Mouse (Mus musculus) ES-Bruce4 (cell line): ENCODE measurements around the gene Castor2.

Experiments used
- CTCF ChIP-seq: IDR thresholded peaks from one replicate; pipeline ENCODE4 v1.8.1; 2011; ENCODE audit warnings: low read depth, low read length
- POLR2A ChIP-seq: IDR thresholded peaks from one replicate; pipeline ENCODE4 v1.8.1; 2011; ENCODE audit warnings: low read length; ENCODE audit not compliant: insufficient read depth

DNA sequence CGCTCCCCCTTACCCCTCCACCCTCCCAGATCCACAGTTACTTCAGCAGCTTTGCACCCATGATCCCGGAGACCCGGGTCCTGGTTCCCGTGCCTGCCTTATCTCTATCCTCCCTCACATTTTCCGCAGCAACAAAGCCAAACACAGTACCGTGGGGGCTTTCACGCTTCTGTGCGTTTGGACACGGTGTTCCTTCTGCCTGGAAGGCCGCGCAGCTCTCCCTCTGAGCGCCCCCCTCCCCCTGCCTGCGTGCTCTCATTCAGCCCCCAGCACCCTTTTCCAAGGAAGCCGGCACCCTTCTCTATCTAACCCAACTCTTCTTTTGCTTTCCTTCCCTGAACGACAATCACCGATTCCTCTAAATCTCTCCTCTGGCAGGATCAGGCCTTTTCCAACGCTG lies 535 bp upstream of the Castor2 start:
- TF ChIP-seq POLR2A, result no peak
- TF ChIP-seq CTCF, result no peak
